In genomic region chr19:8682996-8683395, GRCm38 (mm10) we compare ENCODE assay signal across 8 mouse cellular contexts. TPM values are rescaled to one million over a fixed set of nuclear protein-coding genes. Genes with fewer than 3 reads are reported as not detected.
A peak's percentile ranks its signal among the peaks of the same experiment; 100 is the strongest.
DNase-seq lines count a peak whose midpoint lies in the region; ATAC-seq lines count a peak whose summit lies in the region.

No protein-coding gene starts in this region.

- H3K4me1 ChIP-seq in intestine, embryonic 15.5 days (replicated peaks): peaks cover 11% of the 10 kb centered on the region
- H3K4me1 ChIP-seq in midbrain, embryonic 12.5 days: no peaks in the 10 kb centered on the region

- H3K9me3 ChIP-seq in intestine, embryonic 15.5 days: no peaks in the 10 kb centered on the region
- H3K9me3 ChIP-seq in midbrain, embryonic 12.5 days: no peaks in the 10 kb centered on the region

- H3K27ac ChIP-seq in intestine, embryonic 15.5 days: no peak overlapping the region
- H3K27ac ChIP-seq in midbrain, embryonic 12.5 days (replicated peaks): no peak overlapping the region

- no peak overlapping the region for H3K4me2 ChIP-seq in intestine, embryonic 15.5 days (replicated peaks)
- no peak overlapping the region for H3K4me2 ChIP-seq in midbrain, embryonic 12.5 days (replicated peaks)

- no peak overlapping the region for H3K9ac ChIP-seq in intestine, embryonic 15.5 days
- H3K9ac ChIP-seq in midbrain, embryonic 12.5 days (replicated peaks): no peak overlapping the region

- 1% methylated on average over 3 of the region's 3 CpGs for WGBS in intestine, embryonic 15.5 days
- WGBS in midbrain, embryonic 12.5 days: 0% methylated on average over 3 of the region's 3 CpGs

- intact Hi-C loops in left cerebral cortex, postnatal 4 days (cut with DNase I): loop anchor here (2.0 kb wide), 1 partner anchor 104 kb away; no protein-coding TSS in a partner anchor

- DNase-seq in layer of hippocampus, adult 11-12 months (ENCODE audit: low spot score): peak; percentile 78
- no peak for DNase-seq in layer of hippocampus, adult 9-10 months (ENCODE audit: low spot score)
- peak; percentile 57 to 80 for DNase-seq in cerebellum, postnatal 25 days
- peak; percentile 71 to 79 for DNase-seq in frontal cortex, postnatal 36 days (ENCODE audit: low spot score in 2 of 2)
- peak; percentile 80 for DNase-seq in left cerebral cortex, postnatal 4 days
- DNase-seq in spleen, adult 12 weeks (ENCODE audit: low spot score): peak; percentile 39

- peak; percentile 32; the same call in 1 of the 2 replicates for ATAC-seq in intestine, embryonic 15.5 days
- ATAC-seq in midbrain, embryonic 12.5 days (ENCODE audit: low FRiP score, low read depth): peak; percentile 78

- H3K27me3 ChIP-seq in intestine, embryonic 15.5 days (replicated peaks): no peaks in the 10 kb centered on the region
- H3K27me3 ChIP-seq in midbrain, embryonic 12.5 days: peaks cover 4% of the 10 kb centered on the region; the same call in 1 of the 2 replicates

- H3K36me3 ChIP-seq in intestine, embryonic 15.5 days: no peaks in the 10 kb centered on the region
- no peaks in the 10 kb centered on the region for H3K36me3 ChIP-seq in midbrain, embryonic 12.5 days

- no peak overlapping the region for H3K4me3 ChIP-seq in intestine, embryonic 15.5 days (replicated peaks)
- H3K4me3 ChIP-seq in midbrain, embryonic 12.5 days: no peak overlapping the region

RNA-seq across cellular contexts. Expression of gene Chrm1, which starts 19.4 kb away (rescaled TPM):
- 0.64 and 1.1 TPM in 2 replicates for polyA plus RNA-seq in intestine, embryonic 15.5 days (2015; fragmentation: Nextera tagmentation; extraction: Ambion mirVana)
- total RNA-seq in left cerebral cortex, postnatal 4 days (2021): 10 to 100 TPM; 58.0 to 63.6 TPM
- 0.50 and 0.59 TPM in 2 replicates for polyA plus RNA-seq in midbrain, embryonic 12.5 days (2016; fragmentation: Nextera tagmentation; extraction: Ambion mirVana)

RNA-seq across cellular contexts. Expression of gene Slc3a2, which starts 40.2 kb away (rescaled TPM):
- 161 and 163 TPM in 2 replicates for polyA plus RNA-seq in intestine, embryonic 15.5 days (2015; fragmentation: Nextera tagmentation; extraction: Ambion mirVana)
- 100 to 1,000 TPM; 166 to 179 TPM for total RNA-seq in left cerebral cortex, postnatal 4 days (2021)
- 138 and 150 TPM in 2 replicates for polyA plus RNA-seq in midbrain, embryonic 12.5 days (2016; fragmentation: Nextera tagmentation; extraction: Ambion mirVana)

RNA-seq across cellular contexts. Expression of gene Wdr74, which starts 52.6 kb away (rescaled TPM):
- polyA plus RNA-seq in intestine, embryonic 15.5 days (2015; fragmentation: Nextera tagmentation; extraction: Ambion mirVana): 77.3 and 88.5 TPM in 2 replicates
- total RNA-seq in left cerebral cortex, postnatal 4 days (2021): 10 to 100 TPM; 55.9 to 56.5 TPM
- polyA plus RNA-seq in midbrain, embryonic 12.5 days (2016; fragmentation: Nextera tagmentation; extraction: Ambion mirVana): 78.5 and 80.7 TPM in 2 replicates

RNA-seq across cellular contexts. Expression of gene 1700092M07Rik, which starts 57.5 kb away (rescaled TPM):
- 1.8 TPM in 2 replicates for polyA plus RNA-seq in intestine, embryonic 15.5 days (2015; fragmentation: Nextera tagmentation; extraction: Ambion mirVana)
- total RNA-seq in left cerebral cortex, postnatal 4 days (2021): 1 to 10 TPM; 2.7 to 2.8 TPM
- polyA plus RNA-seq in midbrain, embryonic 12.5 days (2016; fragmentation: Nextera tagmentation; extraction: Ambion mirVana): 3.3 and 4.5 TPM in 2 replicates

RNA-seq across cellular contexts. Expression of gene Stx5a, which starts 58.2 kb away (rescaled TPM):
- polyA plus RNA-seq in intestine, embryonic 15.5 days (2015; fragmentation: Nextera tagmentation; extraction: Ambion mirVana): 119 and 121 TPM in 2 replicates
- 10 to 100 TPM; 70.8 to 77.5 TPM for total RNA-seq in left cerebral cortex, postnatal 4 days (2021)
- polyA plus RNA-seq in midbrain, embryonic 12.5 days (2016; fragmentation: Nextera tagmentation; extraction: Ambion mirVana): 121 and 127 TPM in 2 replicates
